Mouse (Mus musculus): ENCODE data around the gene Hdx. TPM values are rescaled to one million over a fixed set of nuclear protein-coding genes. Genes with fewer than 3 reads are reported as not detected.
A peak's percentile ranks its signal among the peaks of the same experiment; 100 is the strongest.

Gene Hdx
- polyA plus RNA-seq (2012; fragmentation: generic; extraction: Trizol) = under 0.01 TPM
- long read RNA-seq, experiment 1 = 0 reads
- long read RNA-seq, experiment 2 = 0 reads

GRCm38 (mm10) chrX:111696356-111697282, at the start of gene Hdx:
Gene Hdx, minus strand, starts transcription at chrX:111697079.
- peak within 1 kb of the TSS; percentile 44 for H3ac ChIP-seq (ENCODE audit: control insufficient read depth, insufficient read length, low read depth)
- no peaks in the 10 kb centered on the region for H3K79me2 ChIP-seq (ENCODE audit: control insufficient read depth, insufficient read depth)
- TF ChIP-seq FOSL1 (IDR thresholded peaks at IDR 0.05; ENCODE audit: insufficient read depth, low read length, poor library complexity, severe bottlenecking) (no peak), CEBPB (IDR thresholded peaks at IDR 0.05; ENCODE audit: low read depth) (no peak), MYOG (IDR thresholded peaks at IDR 0.05; ENCODE audit: control insufficient read depth, extremely low read depth, insufficient read length) (no peak), CTCF (IDR thresholded peaks at IDR 0.05; ENCODE audit: control insufficient read depth, insufficient read depth, insufficient read length) (no peak), USF1 (IDR thresholded peaks at IDR 0.05; ENCODE audit: low read depth) (no peak), MAX (IDR thresholded peaks at IDR 0.05) (no peak), MYOD1 (IDR thresholded peaks at IDR 0.05; ENCODE audit: control insufficient read depth, insufficient read length, low read depth) (no peak)
- H3K79me3 ChIP-seq (ENCODE audit: low read depth) = no peaks in the 10 kb centered on the region
- H3K27me3 ChIP-seq (ENCODE audit: control insufficient read depth, insufficient read depth, insufficient read length) = no peaks in the 10 kb centered on the region
- H3K4me3 ChIP-seq (ENCODE audit: insufficient read depth, poor library complexity, severe bottlenecking) = no peak within 1 kb of the TSS
- H3K36me3 ChIP-seq (ENCODE audit: control insufficient read depth, insufficient read depth) = no peaks in the 10 kb centered on the region

GRCm38 (mm10) chrX:111685665-111686064, 11.2 kb downstream of the Hdx start:
- no peaks in the 10 kb centered on the region for H3K27me3 ChIP-seq (ENCODE audit: control insufficient read depth, insufficient read depth, insufficient read length)
- no peaks in the 10 kb centered on the region for H3K36me3 ChIP-seq (ENCODE audit: control insufficient read depth, insufficient read depth)
- H3K4me3 ChIP-seq (ENCODE audit: insufficient read depth, poor library complexity, severe bottlenecking) = no peak overlapping the region
- TF ChIP-seq MYOG (IDR thresholded peaks at IDR 0.05; ENCODE audit: control insufficient read depth, extremely low read depth, insufficient read length) = no peak
- TF ChIP-seq FOSL1 (IDR thresholded peaks at IDR 0.05; ENCODE audit: insufficient read depth, low read length, poor library complexity, severe bottlenecking) = no peak
- no peak for TF ChIP-seq MAX (IDR thresholded peaks at IDR 0.05)
- TF ChIP-seq CEBPB (IDR thresholded peaks at IDR 0.05; ENCODE audit: low read depth) = no peak
- TF ChIP-seq MYOD1 (IDR thresholded peaks at IDR 0.05; ENCODE audit: control insufficient read depth, insufficient read length, low read depth) = no peak
- TF ChIP-seq USF1 (IDR thresholded peaks at IDR 0.05; ENCODE audit: low read depth) = no peak
- TF ChIP-seq CTCF (IDR thresholded peaks at IDR 0.05; ENCODE audit: control insufficient read depth, insufficient read depth, insufficient read length) = no peak
- H3K79me2 ChIP-seq (ENCODE audit: control insufficient read depth, insufficient read depth) = no peaks in the 10 kb centered on the region
- H3K79me3 ChIP-seq (ENCODE audit: low read depth) = no peaks in the 10 kb centered on the region
- H3ac ChIP-seq (ENCODE audit: control insufficient read depth, insufficient read length, low read depth) = no peak overlapping the region

- H3ac ChIP-seq (ENCODE audit: control insufficient read depth, insufficient read length, low read depth) = no peak overlapping the region
- no peaks in the 10 kb centered on the region for H3K79me2 ChIP-seq (ENCODE audit: control insufficient read depth, insufficient read depth)
- H3K79me3 ChIP-seq (ENCODE audit: low read depth) = no peaks in the 10 kb centered on the region
- TF ChIP-seq USF1 (IDR thresholded peaks at IDR 0.05; ENCODE audit: low read depth) = no peak
- TF ChIP-seq CEBPB (IDR thresholded peaks at IDR 0.05; ENCODE audit: low read depth) = no peak
- TF ChIP-seq MYOG (IDR thresholded peaks at IDR 0.05; ENCODE audit: control insufficient read depth, extremely low read depth, insufficient read length) = no peak
- no peak for TF ChIP-seq MYOD1 (IDR thresholded peaks at IDR 0.05; ENCODE audit: control insufficient read depth, insufficient read length, low read depth)
- no peak for TF ChIP-seq MAX (IDR thresholded peaks at IDR 0.05)
- no peak for TF ChIP-seq CTCF (IDR thresholded peaks at IDR 0.05; ENCODE audit: control insufficient read depth, insufficient read depth, insufficient read length)
- no peak for TF ChIP-seq FOSL1 (IDR thresholded peaks at IDR 0.05; ENCODE audit: insufficient read depth, low read length, poor library complexity, severe bottlenecking)
- no peak overlapping the region for H3K4me3 ChIP-seq (ENCODE audit: insufficient read depth, poor library complexity, severe bottlenecking)
- no peaks in the 10 kb centered on the region for H3K27me3 ChIP-seq (ENCODE audit: control insufficient read depth, insufficient read depth, insufficient read length)
- H3K36me3 ChIP-seq (ENCODE audit: control insufficient read depth, insufficient read depth) = no peaks in the 10 kb centered on the region
Observed at GRCm38 (mm10) chrX:111671685-111672084, 25.2 kb downstream of the Hdx start.

- Histone ChIP-seq H3K79me3 (ENCODE audit: low read depth) (no peaks in the 10 kb centered on the region), H3K79me2 (ENCODE audit: control insufficient read depth, insufficient read depth) (no peaks in the 10 kb centered on the region), H3K27me3 (ENCODE audit: control insufficient read depth, insufficient read depth, insufficient read length) (no peaks in the 10 kb centered on the region)
Observed at GRCm38 (mm10) chrX:111660381-111660780, 36.5 kb downstream of the Hdx start.

GRCm38 (mm10) chrX:111658671-111659070, 38.2 kb downstream of the Hdx start:
- no peak overlapping the region for H3K4me3 ChIP-seq (ENCODE audit: insufficient read depth, poor library complexity, severe bottlenecking)
- no peaks in the 10 kb centered on the region for H3K79me2 ChIP-seq (ENCODE audit: control insufficient read depth, insufficient read depth)
- no peaks in the 10 kb centered on the region for H3K27me3 ChIP-seq (ENCODE audit: control insufficient read depth, insufficient read depth, insufficient read length)
- H3K36me3 ChIP-seq (ENCODE audit: control insufficient read depth, insufficient read depth) = no peaks in the 10 kb centered on the region
- no peak for TF ChIP-seq CTCF (IDR thresholded peaks at IDR 0.05; ENCODE audit: control insufficient read depth, insufficient read depth, insufficient read length)
- no peak for TF ChIP-seq FOSL1 (IDR thresholded peaks at IDR 0.05; ENCODE audit: insufficient read depth, low read length, poor library complexity, severe bottlenecking)
- TF ChIP-seq CEBPB (IDR thresholded peaks at IDR 0.05; ENCODE audit: low read depth) = no peak
- no peaks in the 10 kb centered on the region for H3K79me3 ChIP-seq (ENCODE audit: low read depth)
- H3ac ChIP-seq (ENCODE audit: control insufficient read depth, insufficient read length, low read depth) = no peak overlapping the region

More at GRCm38 (mm10) chrX:111660381-111660780, 36.5 kb downstream of the Hdx start:
- no peak overlapping the region for H3K4me3 ChIP-seq (ENCODE audit: insufficient read depth, poor library complexity, severe bottlenecking)
- H3ac ChIP-seq (ENCODE audit: control insufficient read depth, insufficient read length, low read depth) = no peak overlapping the region
- TF ChIP-seq MYOG (IDR thresholded peaks at IDR 0.05; ENCODE audit: control insufficient read depth, extremely low read depth, insufficient read length) = no peak
- TF ChIP-seq CTCF (IDR thresholded peaks at IDR 0.05; ENCODE audit: control insufficient read depth, insufficient read depth, insufficient read length) = no peak
- TF ChIP-seq MYOD1 (IDR thresholded peaks at IDR 0.05; ENCODE audit: control insufficient read depth, insufficient read length, low read depth) = no peak
- TF ChIP-seq FOSL1 (IDR thresholded peaks at IDR 0.05; ENCODE audit: insufficient read depth, low read length, poor library complexity, severe bottlenecking) = no peak
- TF ChIP-seq USF1 (IDR thresholded peaks at IDR 0.05; ENCODE audit: low read depth) = no peak
- no peak for TF ChIP-seq CEBPB (IDR thresholded peaks at IDR 0.05; ENCODE audit: low read depth)
- TF ChIP-seq MAX (IDR thresholded peaks at IDR 0.05) = no peak
- H3K36me3 ChIP-seq (ENCODE audit: control insufficient read depth, insufficient read depth) = no peaks in the 10 kb centered on the region

Measured in C2C12 (cell line).